Mouse (Mus musculus) liver, postnatal 0 days (tissue): Measurements from ENCODE around the gene Ppfibp1.

Source experiments
- CTCF ChIP-seq: sonication (generic); IDR thresholded peaks from 2 replicates; pipeline ENCODE4 v1.5.1; 2016; ENCODE audit warnings: antibody characterized with exemption, low read depth
- EP300 ChIP-seq: IDR thresholded peaks from 2 replicates; pipeline ENCODE4 v1.6.1; 2016; ENCODE audit warnings: antibody characterized with exemption, low read depth, mild to moderate bottlenecking

DNA sequence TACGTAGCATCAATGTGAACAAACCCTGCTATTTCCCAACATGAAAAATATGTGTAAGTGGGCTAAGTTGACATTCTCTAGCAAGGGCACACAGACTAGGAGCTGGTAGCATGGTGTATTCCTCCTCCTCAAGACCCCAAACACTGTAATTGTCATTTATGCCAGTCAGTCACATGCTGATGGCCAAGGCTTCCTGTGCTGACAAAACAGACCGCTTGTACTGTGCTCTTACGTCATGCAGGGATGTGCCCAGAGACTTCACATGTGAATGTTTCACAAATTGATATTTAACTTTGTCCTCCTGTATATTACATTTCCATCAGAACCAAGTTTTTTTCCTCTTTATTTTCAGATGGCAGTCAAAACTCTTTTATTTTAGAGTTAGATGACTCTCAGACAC, 29.1 kb downstream of the Ppfibp1 start:
- TF ChIP-seq CTCF (no peak), EP300 (no peak)
